Mouse (Mus musculus) layer of hippocampus, adult 11-12 months (tissue): ENCODE results near the gene Cacna1b.

ENCODE experiments used
- DNase-seq: peaks from one replicate; pipeline ENCODE4 v3.0.0; 2022; ENCODE audit warnings: low spot score

Gene Cacna1b

GRCm38 (mm10) chr2:24763115-24763557 lies at the start of gene Cacna1b:
TSS of gene Cacna1b (minus strand) at chr2:24763152.
- peak; percentile 89 for DNase-seq

DNA sequence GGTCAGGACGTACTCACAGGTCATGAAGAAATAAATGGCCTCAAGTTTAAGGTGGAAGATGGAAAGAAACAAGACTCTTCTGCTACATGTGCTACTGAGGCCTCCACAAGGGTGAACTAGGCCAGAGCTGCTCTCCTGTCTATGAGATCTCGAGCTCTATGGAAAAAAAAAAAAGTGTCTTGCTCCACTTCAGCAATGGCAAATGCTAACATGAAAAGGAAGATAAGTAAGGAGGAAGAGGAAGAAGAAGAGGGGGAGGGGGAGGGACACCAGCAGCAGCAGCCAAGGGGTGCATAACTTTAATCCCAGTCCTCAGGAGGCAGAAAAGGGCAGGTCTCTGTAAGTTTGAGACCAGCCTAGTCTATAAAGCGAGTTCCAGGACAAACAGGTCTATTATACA lies 46.8 kb upstream of the Cacna1b start:
- no peak for DNase-seq

GRCm38 (mm10) chr2:24807691-24808090 lies 44.7 kb upstream of the Cacna1b start:
- no peak for DNase-seq

DNA sequence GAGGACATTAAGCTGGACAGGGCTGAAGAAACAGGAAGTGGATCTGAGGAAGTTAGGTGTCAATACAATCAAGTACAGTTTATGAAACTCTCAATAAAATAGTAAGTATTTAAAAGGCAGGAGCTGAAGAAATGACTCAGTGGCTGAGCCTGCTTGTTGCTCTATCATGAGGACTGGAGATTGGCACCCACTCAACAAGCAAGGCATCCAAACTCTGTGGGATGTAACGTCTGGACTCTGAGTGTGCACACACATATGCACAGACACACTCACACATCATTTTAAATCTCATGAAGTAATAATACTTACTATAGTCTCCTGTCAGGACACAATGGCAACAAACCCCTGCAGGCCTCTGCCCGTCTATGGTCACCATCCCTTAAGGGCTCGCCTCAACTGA lies 44.1 kb upstream of the Cacna1b start:
- DNase-seq: peak; percentile 32

DNA sequence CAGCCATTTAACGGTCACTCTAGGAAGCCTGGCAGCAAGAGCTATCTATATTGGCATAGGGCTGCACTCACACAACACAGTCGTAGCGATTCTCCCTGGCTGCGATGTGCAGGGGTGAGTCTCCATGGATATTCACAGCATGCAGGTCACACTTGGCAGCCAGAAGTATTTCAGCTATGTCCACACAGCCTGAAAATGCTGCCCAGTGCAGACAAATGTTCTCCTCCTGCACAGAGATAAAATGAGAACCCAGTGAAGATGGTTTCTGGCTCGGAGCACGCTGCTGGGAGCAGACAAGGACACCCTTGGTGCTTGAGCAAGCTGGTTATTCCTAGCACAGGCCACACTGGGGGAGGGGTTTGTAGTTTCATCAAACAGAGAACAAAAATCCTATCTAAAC lies 43.2 kb upstream of the Cacna1b start:
- DNase-seq: no peak

GRCm38 (mm10) chr2:24805621-24806020 lies 42.7 kb upstream of the Cacna1b start:
- DNase-seq: no peak

DNA sequence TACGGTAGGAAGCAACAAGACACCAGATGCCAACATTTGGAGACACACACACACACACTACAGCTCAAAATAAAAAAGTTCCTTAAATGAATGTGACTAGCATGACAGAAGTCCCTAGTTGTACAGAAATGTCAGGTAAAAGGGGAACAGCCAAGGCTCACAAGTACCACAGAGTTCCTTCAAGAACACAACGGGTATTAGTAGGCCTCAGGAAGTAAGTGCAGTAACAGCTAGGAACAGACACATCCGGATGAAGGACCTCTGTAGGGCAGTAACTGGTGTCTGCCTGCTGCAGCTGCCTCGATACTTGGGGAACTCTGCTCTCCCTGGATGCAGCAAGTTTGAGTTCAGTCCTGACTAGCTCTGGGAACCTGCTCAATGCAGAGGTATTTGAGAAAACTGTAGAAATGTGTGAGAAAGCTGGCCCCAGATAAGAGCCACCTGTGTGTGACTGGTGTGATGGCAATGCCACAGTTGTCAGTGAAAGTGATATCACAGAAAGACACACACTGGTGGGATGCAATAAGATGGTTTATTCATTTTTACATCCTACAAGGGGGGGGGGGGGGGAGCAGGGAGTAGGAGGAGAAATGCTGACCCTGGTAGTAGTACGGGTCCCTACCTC lies 34.0 kb upstream of the Cacna1b start:
- no peak for DNase-seq

DNA sequence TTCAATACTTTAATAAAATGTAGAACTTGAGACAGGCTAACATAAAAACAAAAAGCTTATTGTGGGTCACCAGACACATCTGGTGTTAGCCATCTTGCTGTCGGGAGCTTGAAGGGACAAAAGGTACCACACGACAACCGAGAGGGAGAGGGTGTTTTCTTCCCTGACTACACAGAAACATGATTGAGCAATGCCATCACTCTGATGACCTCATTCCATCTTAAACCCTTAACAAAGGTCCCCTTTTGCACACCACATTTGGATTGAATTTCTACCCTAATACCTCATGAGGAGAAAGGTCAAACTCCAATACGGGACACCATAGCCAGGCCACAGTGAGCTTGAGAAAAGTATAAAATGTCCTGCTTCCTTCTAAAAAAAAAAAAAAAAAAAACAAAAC lies 24.3 kb upstream of the Cacna1b start:
- no peak for DNase-seq

- DNase-seq: no peak
Observed at GRCm38 (mm10) chr2:24781253-24781652, 18.3 kb upstream of the Cacna1b start.

DNA sequence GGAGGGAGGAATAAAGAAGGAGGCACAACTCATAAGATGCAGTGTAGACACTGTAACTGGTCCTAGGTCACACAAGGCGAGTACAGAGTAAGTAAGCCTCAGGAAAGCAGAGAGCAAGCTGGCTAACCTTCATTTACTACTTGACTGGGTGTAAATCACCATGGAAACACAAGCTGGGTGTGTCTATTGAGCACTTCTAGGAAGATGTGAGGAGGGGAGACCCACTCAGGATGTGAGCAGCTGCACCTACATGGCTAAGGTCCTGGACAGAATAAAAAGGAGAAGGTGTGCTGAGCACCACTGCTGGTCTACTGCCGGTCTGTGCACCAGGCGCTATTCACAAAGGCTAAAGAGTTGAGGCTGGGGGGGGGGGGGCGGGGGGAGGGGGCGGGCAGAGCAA lies 13.9 kb upstream of the Cacna1b start:
- DNase-seq: no peak

DNA sequence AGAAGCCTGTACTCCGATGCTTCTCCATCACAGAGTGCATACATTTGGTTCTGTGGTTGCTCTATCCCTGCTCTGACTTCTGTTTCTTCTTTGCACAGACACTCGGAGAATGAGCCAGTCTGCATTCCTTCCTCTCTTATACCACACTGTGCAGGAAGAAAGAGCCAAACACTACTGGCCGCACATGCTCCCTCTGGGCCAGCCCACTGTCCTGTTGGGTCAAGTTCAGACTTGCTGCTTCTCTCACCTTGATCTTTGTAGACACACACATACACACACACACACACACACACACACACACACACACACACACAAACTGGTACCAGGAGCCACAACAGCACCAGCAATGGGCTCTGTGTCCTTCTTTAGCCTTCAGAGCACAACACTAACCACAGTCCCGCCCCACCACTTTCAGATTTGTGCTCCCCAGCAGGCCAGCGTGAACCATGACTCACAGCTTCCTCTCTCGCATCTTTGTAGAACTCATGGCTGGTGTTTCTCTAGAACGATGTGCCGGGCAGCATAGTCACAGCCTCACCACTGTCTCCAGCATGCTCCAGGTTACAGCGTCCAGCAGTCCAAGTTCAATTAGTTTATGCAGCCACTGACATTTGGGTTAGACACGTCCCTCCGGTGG lies 13.1 kb upstream of the Cacna1b start:
- DNase-seq: no peak

GRCm38 (mm10) chr2:24774832-24775231 lies 11.9 kb upstream of the Cacna1b start:
- DNase-seq: peak; percentile 30

DNA sequence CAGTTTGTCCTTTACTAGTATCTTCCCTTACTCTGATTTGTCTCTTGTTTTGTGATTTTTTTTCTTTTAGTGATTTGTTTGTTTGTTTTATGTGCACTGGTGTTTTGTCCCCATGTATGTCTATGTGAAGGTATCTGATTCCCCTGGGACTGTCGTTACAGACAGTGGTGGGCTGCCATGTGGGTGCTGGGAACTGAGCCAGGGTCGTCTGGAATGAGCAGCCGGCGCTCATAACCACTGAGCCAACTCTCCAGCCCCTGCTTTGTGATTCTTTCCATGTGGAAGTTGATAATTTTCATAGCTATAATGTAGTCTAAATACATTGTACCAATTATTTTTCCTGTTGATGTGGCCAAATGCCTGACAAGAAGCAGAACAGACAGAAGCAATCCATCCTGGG lies 7.9 kb upstream of the Cacna1b start:
- peak; percentile 28 for DNase-seq

DNA sequence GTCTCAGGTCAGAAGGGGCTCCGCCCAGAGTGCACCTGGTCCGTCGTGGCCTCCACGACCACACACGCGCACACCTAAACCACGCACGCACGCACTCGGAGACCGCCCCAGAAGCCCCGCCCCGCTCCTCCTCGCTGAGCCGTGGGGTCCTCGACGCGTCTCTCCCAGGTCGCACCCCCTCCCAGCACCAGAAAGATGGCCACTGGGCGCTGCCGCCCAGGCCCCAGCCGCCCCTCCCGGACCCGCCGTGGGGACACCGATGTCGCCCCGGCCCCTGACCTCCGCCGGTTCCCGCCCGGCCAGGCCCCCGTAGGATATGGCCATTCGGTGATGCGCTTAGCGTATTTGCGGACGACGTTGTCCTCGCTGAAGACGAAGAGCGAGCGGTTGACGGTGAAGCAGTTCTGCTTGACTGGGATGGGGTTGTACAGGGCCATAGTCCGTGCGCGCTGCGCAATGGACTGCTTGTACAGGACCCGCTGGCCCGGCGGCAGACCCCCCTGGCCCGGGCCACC lies 449 bp downstream of the Cacna1b start:
- DNase-seq: peak; percentile 51

DNA sequence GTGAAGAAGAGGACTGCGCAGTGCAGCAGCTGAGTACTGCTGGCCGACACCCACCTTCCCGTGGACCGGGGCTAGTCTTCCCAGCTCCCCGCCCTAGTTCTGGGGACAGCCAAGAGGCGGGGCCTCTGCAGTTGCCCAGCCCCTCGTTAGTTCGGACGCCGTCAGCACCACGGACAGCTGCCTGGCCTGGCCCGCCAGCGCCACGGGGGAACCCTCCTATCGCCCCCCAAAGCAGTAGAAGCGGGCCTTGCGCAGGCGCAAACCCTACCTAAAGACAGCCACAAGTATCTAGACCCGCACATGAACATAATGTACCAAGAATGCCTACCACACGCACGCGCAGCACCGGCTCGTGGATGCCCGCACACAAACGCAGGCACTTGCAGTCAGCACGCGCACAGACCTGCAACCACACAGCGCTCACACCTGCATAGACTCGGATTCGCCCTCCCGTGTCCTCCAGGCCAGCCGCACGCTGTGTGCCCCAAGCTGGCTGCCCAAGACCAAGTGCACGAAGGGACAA lies 968 bp downstream of the Cacna1b start:
- DNase-seq: peak; percentile 55

GRCm38 (mm10) chr2:24755276-24755675 lies 7.7 kb downstream of the Cacna1b start:
- peak; percentile 64 for DNase-seq

DNA sequence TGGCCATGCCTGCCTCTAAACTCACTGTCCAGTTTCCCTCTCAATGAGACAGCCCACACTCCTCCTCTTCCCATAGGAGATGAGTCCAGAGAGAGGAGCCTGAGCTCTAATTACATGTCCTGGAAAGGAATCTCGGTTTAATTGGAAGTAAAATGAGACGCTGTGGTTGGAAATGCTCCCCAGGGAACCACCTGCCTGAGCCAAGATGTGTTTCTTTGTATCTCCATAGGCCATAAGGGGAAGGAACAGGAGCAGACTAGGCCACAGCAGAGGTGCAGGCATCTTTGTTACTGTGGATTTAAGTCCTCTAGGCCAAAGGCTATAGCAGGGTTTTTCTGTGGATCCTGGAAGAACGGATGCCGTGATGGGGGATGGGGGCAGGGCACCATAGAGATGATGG lies 10.4 kb downstream of the Cacna1b start:
- DNase-seq: no peak

DNA sequence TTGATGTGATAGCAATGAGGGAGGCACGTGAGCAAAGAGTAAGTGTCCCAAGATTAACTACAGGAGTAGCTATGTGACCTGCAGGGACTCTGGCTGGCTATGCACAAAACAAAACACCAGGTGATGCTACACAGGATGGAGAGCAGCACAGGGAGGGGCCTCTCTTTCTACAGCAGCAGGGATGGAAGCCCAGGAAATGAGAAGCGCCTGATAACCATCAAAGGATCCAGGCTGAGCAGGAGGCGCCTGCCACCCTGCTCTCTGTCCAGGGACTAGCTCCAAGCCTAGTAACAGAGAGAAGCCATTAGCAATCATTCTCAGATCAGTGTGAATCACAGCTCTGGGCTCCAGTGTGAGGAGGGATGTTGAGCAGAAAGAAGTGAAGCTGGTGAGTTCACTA lies 12.9 kb downstream of the Cacna1b start:
- no peak for DNase-seq

DNA sequence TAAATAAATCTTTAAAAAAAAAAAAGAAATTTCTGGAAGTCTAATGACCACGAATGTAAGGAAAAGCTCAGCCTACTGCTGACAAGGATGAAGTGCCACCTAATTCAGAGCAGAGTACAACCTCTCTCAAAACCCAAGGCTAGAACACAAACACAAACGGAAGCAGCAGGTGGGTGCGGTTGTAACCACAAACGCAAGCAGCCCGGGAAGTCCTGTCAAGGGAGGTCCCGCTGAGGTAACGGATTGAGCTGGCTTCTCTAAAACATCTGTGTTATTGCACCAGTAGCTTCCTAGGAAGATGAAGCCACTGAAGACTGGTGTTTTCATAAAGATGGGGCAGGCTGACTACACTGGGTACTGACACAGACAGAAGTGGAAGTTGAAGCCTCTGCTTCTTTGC lies 15.1 kb downstream of the Cacna1b start:
- no peak for DNase-seq

DNA sequence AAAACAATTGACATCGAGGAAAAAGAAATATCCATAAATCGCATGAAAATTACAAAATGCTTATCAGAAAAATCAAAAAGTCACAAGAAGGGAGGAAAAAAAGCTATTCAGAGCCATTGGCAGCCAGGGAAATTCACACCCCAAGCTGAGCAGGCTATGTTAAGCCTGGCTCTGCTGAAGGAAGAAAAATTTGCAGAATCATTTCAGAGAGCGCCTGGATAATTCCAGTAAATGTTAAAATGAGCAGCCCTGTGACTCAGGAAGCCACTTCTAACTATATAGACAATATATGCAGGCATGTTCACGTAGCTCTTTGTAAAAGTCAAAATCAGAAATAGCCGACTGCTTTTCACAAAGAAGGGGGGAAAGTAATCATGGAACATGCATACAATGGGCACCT lies 23.3 kb downstream of the Cacna1b start:
- DNase-seq: no peak

- no peak for DNase-seq
Observed at GRCm38 (mm10) chr2:24733157-24733556, 29.8 kb downstream of the Cacna1b start.

GRCm38 (mm10) chr2:24725865-24726264 lies 37.1 kb downstream of the Cacna1b start:
- DNase-seq: no peak

GRCm38 (mm10) chr2:24719645-24720379 lies 43.1 kb downstream of the Cacna1b start:
- no peak for DNase-seq
